Mouse (Mus musculus) lung, postnatal 0 days (tissue): ENCODE measurements around the gene Eif3k. TPM values are rescaled to one million over a fixed set of nuclear protein-coding genes. Genes with fewer than 3 reads are reported as not detected.
A peak's percentile ranks its signal among the peaks of the same experiment; 100 is the strongest.

ENCODE experiments used
- ATAC-seq: fragments of 200-750 bp; cut with Nextera tagmentation; 2 replicates; pipeline ENCODE4 v1.8.0; 2017; ENCODE audit warnings: moderate library complexity
- DNase-seq: peaks from one replicate; pipeline ENCODE4 v3.0.0-alpha.2; 2016; ENCODE audit warnings: low spot score
- H3K27ac ChIP-seq: fragments of 300-500 bp; sonication (generic); 2 replicates; pipeline ENCODE4 v1.5.1; 2014; ENCODE audit warnings: antibody characterized with exemption, mild to moderate bottlenecking, low read length, mixed read lengths
- H3K27me3 ChIP-seq: fragments of 300-500 bp; sonication (generic); replicated peaks from 2 replicates; pipeline ENCODE4 v1.6.1; 2014; ENCODE audit warnings: low read length, mixed read lengths; ENCODE audit not compliant: insufficient read depth
- H3K36me3 ChIP-seq: fragments of 300-500 bp; sonication (generic); 2 replicates; pipeline ENCODE4 v1.6.1; 2014; ENCODE audit warnings: low read length, mixed read lengths; ENCODE audit not compliant: insufficient read depth
- H3K4me1 ChIP-seq: fragments of 300-500 bp; sonication (generic); 2 replicates; pipeline ENCODE4 v1.6.1; 2014; ENCODE audit warnings: antibody characterized with exemption, low read depth, low read length, mixed read lengths; ENCODE audit not compliant: insufficient read depth
- H3K4me2 ChIP-seq: fragments of 300-500 bp; sonication (generic); replicated peaks from 2 replicates; pipeline ENCODE4 v1.6.1; 2014; ENCODE audit warnings: low read depth, mild to moderate bottlenecking, low read length, moderate library complexity, mixed read lengths
- H3K4me3 ChIP-seq: fragments of 300-500 bp; sonication (generic); 2 replicates; pipeline ENCODE4 v1.5.1; 2014; ENCODE audit warnings: low read depth, low read length
- H3K9ac ChIP-seq: fragments of 300-500 bp; sonication (generic); replicated peaks from 2 replicates; pipeline ENCODE4 v1.6.1; 2014; ENCODE audit warnings: low read depth, mild to moderate bottlenecking
- H3K9me3 ChIP-seq: fragments of 300-500 bp; sonication (generic); 2 replicates; pipeline ENCODE4 v1.6.1; 2016; ENCODE audit warnings: low read length, mixed read lengths
- CTCF ChIP-seq: IDR thresholded peaks from 2 replicates; pipeline ENCODE4 v1.5.1; 2016; ENCODE audit warnings: antibody characterized with exemption, mild to moderate bottlenecking
- EP300 ChIP-seq: IDR thresholded peaks from 2 replicates; pipeline ENCODE4 v1.6.1; 2016; ENCODE audit warnings: antibody characterized with exemption, mild to moderate bottlenecking, control low read depth
- WGBS: fragments of 180-500 bp; shearing (Covaris S2); extraction: QIAGEN DNeasy Blood & Tissue Kit; methylation state at CpG from one replicate; pipeline ENCODE4 v1.1.7; 2014; 5-methylcytosine and 5-hydroxymethylcytosine counted together
- polyA plus RNA-seq: library from polyadenylated mRNA; unstranded; fragments of >200 nt; fragmentation: Nextera tagmentation; extraction: Ambion mirVana; gene quantifications from 2 replicates; pipeline ENCODE4 v1.2.1, GENCODE M21; 2015

The Eif3k gene
- polyA plus RNA-seq, 1 experiment from 2014 or later, result 294 TPM

- Histone ChIP-seq H3K4me1 (peaks cover 43% of the 10 kb centered on the region; the same call in 1 of the 2 replicates), H3K4me3 (no peak overlapping the region), H3K9me3 (no peaks in the 10 kb centered on the region), H3K4me2 (peak overlapping the region; percentile 71; the same call in 1 of the 2 replicates), H3K27ac (peak overlapping the region; percentile 94), H3K36me3 (no peaks in the 10 kb centered on the region), H3K9ac (no peak overlapping the region), H3K27me3 (no peaks in the 10 kb centered on the region)
- DNase-seq (peak; percentile 73), ATAC-seq (no peak)
- TF ChIP-seq CTCF, result no peak
- TF ChIP-seq EP300, result 0 out of 2 replicates have a peak, but pooled peaks have one; percentile 45
- 53% methylated on average over 1 of the region's 1 CpGs for WGBS
Measured at GRCm38 (mm10) chr7:28957997-28958725, 23.5 kb downstream of the Eif3k start.

- Histone ChIP-seq H3K36me3 (no peaks in the 10 kb centered on the region), H3K4me1 (peaks cover 46% of the 10 kb centered on the region; the same call in 1 of the 2 replicates), H3K27ac (peak overlapping the region; percentile 76; the same call in 1 of the 2 replicates), H3K4me3 (no peak overlapping the region), H3K9ac (no peak overlapping the region), H3K27me3 (no peaks in the 10 kb centered on the region), H3K4me2 (no peak overlapping the region), H3K9me3 (no peaks in the 10 kb centered on the region)
- DNase-seq (peak; percentile 64), ATAC-seq (no peak)
- 0 out of 2 replicates have a peak, but pooled peaks have one; percentile 12 for TF ChIP-seq CTCF
- peak; percentile 9; the same call in 1 of the 2 replicates for TF ChIP-seq EP300
- 40% methylated on average over 6 of the region's 6 CpGs for WGBS
Measured at GRCm38 (mm10) chr7:28957286-28957685, 24.4 kb downstream of the Eif3k start.

- Histone ChIP-seq H3K4me3 (no peak overlapping the region), H3K36me3 (no peaks in the 10 kb centered on the region), H3K9me3 (no peaks in the 10 kb centered on the region), H3K9ac (no peak overlapping the region), H3K27ac (no peak overlapping the region), H3K4me2 (no peak overlapping the region), H3K27me3 (no peaks in the 10 kb centered on the region), H3K4me1 (peaks cover 57% of the 10 kb centered on the region; the same call in 1 of the 2 replicates)
- ATAC-seq, result no peak
- WGBS, result 64% methylated on average over 1 of the region's 1 CpGs
- no peak for DNase-seq
- TF ChIP-seq CTCF (no peak), EP300 (no peak)
Measured at GRCm38 (mm10) chr7:28956270-28956669, 25.4 kb downstream of the Eif3k start.

GRCm38 (mm10) chr7:28955295-28955897 lies 26.3 kb downstream of the Eif3k start:
- Histone ChIP-seq H3K4me2 (no peak overlapping the region), H3K27ac (peak overlapping the region; percentile 66), H3K4me1 (peaks cover 59% of the 10 kb centered on the region; the same call in 1 of the 2 replicates), H3K36me3 (no peaks in the 10 kb centered on the region), H3K9ac (no peak overlapping the region), H3K27me3 (no peaks in the 10 kb centered on the region), H3K9me3 (no peaks in the 10 kb centered on the region), H3K4me3 (no peak overlapping the region)
- ATAC-seq (no peak), DNase-seq (peak; percentile 45)
- WGBS, result 17% methylated on average over 5 of the region's 5 CpGs
- no peak for TF ChIP-seq EP300
- no peak for TF ChIP-seq CTCF

- 56% methylated on average over 4 of the region's 4 CpGs for WGBS
- H3K4me2 ChIP-seq, result no peak overlapping the region
- no peaks in the 10 kb centered on the region for H3K27me3 ChIP-seq
- H3K27ac ChIP-seq, result peak overlapping the region; percentile 66
- H3K4me1 ChIP-seq, result peaks cover 59% of the 10 kb centered on the region; the same call in 1 of the 2 replicates
- DNase-seq, result peak; percentile 78
- H3K9ac ChIP-seq, result no peak overlapping the region
- TF ChIP-seq EP300 (no peak), CTCF (no peak)
- ATAC-seq, result no peak
- H3K9me3 ChIP-seq, result no peaks in the 10 kb centered on the region
- H3K4me3 ChIP-seq, result no peak overlapping the region
- H3K36me3 ChIP-seq, result no peaks in the 10 kb centered on the region
Measured at GRCm38 (mm10) chr7:28954773-28955172, 26.9 kb downstream of the Eif3k start.

- Histone ChIP-seq H3K4me3 (no peak overlapping the region), H3K9ac (no peak overlapping the region), H3K4me2 (no peak overlapping the region), H3K9me3 (no peaks in the 10 kb centered on the region), H3K4me1 (peaks cover 63% of the 10 kb centered on the region; the same call in 1 of the 2 replicates), H3K27ac (peak overlapping the region; percentile 59), H3K27me3 (no peaks in the 10 kb centered on the region), H3K36me3 (no peaks in the 10 kb centered on the region)
- ATAC-seq, result no peak
- DNase-seq, result no peak
- 48% methylated on average over 2 of the region's 2 CpGs for WGBS
- no peak for TF ChIP-seq EP300
- no peak for TF ChIP-seq CTCF
Measured at GRCm38 (mm10) chr7:28953476-28954376, 27.9 kb downstream of the Eif3k start.
